Mouse (Mus musculus) hindbrain, embryonic 15.5 days (tissue): Measurements from ENCODE around the gene Astn2. TPM values are rescaled to one million over a fixed set of nuclear protein-coding genes. Genes with fewer than 3 reads are reported as not detected.

Experiments
- ATAC-seq: fragments of 200-750 bp; cut with Nextera tagmentation; 2 replicates; pipeline ENCODE4 v1.8.0; 2017; ENCODE audit warnings: low read depth, moderate number of reproducible peaks, moderate TSS enrichment; ENCODE audit not compliant: low FRiP score
- H3K27ac ChIP-seq: fragments of 300-500 bp; sonication (generic); replicated peaks from 2 replicates; pipeline ENCODE4 v1.5.1; 2015; ENCODE audit warnings: mild to moderate bottlenecking, inconsistent platforms
- H3K27me3 ChIP-seq: fragments of 300-500 bp; sonication (generic); 2 replicates; pipeline ENCODE4 v1.6.1; 2015; ENCODE audit warnings: control low read depth, inconsistent platforms
- H3K36me3 ChIP-seq: fragments of 300-500 bp; sonication (generic); 2 replicates; pipeline ENCODE4 v1.6.1; 2015; ENCODE audit warnings: control low read depth, inconsistent platforms
- H3K4me1 ChIP-seq: fragments of 300-500 bp; sonication (generic); replicated peaks from 2 replicates; pipeline ENCODE4 v1.6.1; 2015; ENCODE audit warnings: control low read depth, inconsistent platforms
- H3K4me2 ChIP-seq: fragments of 300-500 bp; sonication (generic); 2 replicates; pipeline ENCODE4 v1.6.1; 2015; ENCODE audit warnings: moderate library complexity, mild to moderate bottlenecking, inconsistent platforms
- H3K4me3 ChIP-seq: fragments of 300-500 bp; sonication (generic); 2 replicates; pipeline ENCODE4 v1.5.1; 2015; ENCODE audit warnings: mild to moderate bottlenecking, inconsistent platforms
- H3K9ac ChIP-seq: fragments of 300-500 bp; sonication (generic); 2 replicates; pipeline ENCODE4 v1.6.1; 2015; ENCODE audit warnings: inconsistent platforms
- H3K9me3 ChIP-seq: fragments of 300-500 bp; sonication (generic); 2 replicates; pipeline ENCODE4 v1.6.1; 2016; ENCODE audit warnings: control low read depth, inconsistent platforms
- WGBS: fragments of 180-500 bp; shearing (Covaris S2); methylation state at CpG from one replicate; pipeline ENCODE4 v1.1.7; 2015; 5-methylcytosine and 5-hydroxymethylcytosine counted together
- polyA plus RNA-seq: library from polyadenylated mRNA; unstranded; fragments of >200 nt; fragmentation: Nextera tagmentation; extraction: Ambion mirVana; gene quantifications from 2 replicates; pipeline ENCODE4 v1.2.1, GENCODE M21; 2015

Gene Astn2
- polyA plus RNA-seq, 1 experiment from 2014 or later = 3.5 TPM

DNA sequence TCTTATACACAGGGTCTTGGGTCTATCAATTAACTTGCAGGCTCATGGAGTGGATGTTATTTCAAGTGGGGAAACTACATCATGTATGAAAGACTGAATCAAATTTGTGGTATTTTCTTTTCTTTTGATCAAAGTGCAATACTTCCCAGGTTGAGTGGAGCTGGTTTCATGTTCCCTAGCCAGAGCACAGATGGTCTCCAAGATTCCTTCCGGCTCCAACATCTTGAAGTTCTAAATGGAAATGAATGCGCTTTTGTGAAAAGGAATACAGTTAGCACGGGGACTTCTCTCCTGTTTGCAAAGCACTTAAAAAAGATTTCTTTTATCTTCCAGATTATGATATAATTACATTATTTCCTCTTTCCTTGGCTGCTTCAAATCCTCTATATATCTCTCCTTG lies 278.2 kb downstream of the Astn2 start:
- WGBS = 89% methylated on average over 3 of the region's 3 CpGs
- Histone ChIP-seq H3K36me3 (no peaks in the 10 kb centered on the region), H3K4me3 (no peak overlapping the region), H3K4me2 (no peak overlapping the region), H3K27ac (no peak overlapping the region), H3K9ac (no peak overlapping the region), H3K4me1 (no peaks in the 10 kb centered on the region), H3K9me3 (no peaks in the 10 kb centered on the region), H3K27me3 (no peaks in the 10 kb centered on the region)
- no peak for ATAC-seq

DNA sequence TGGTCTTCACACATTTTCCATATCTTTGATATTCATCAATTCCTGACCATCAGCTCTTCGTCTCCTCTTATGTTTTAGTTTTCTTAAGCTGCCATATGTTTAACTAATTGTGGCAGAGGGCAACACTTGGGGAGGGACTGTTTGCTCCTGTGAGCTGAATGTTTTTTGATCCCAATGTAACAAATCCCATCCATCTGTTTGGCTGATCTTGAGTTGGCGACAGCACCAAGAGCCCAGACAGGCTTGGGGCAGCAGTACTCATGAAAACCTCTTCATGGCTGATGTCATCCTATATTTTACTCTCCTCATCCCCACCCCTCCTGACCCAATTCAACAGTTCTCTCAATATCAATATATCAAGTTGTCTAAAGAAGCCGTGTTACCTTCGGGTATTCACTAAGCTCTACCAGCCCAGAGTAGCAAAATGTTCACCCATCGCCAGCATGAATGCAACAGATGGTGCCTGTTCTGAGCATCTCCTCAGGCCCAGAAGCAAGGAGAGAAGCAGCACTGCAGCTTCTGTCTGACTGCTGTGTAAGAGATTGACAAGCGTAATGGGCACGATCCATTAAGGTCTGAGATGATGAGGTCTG lies 281.5 kb downstream of the Astn2 start:
- H3K9ac ChIP-seq = no peak overlapping the region
- no peak overlapping the region for H3K4me3 ChIP-seq
- ATAC-seq = no peak
- no peaks in the 10 kb centered on the region for H3K4me1 ChIP-seq
- 92% methylated on average over 7 of the region's 7 CpGs for WGBS
- H3K9me3 ChIP-seq = no peaks in the 10 kb centered on the region
- no peak overlapping the region for H3K4me2 ChIP-seq
- H3K27me3 ChIP-seq = no peaks in the 10 kb centered on the region
- no peak overlapping the region for H3K27ac ChIP-seq
- H3K36me3 ChIP-seq = no peaks in the 10 kb centered on the region

DNA sequence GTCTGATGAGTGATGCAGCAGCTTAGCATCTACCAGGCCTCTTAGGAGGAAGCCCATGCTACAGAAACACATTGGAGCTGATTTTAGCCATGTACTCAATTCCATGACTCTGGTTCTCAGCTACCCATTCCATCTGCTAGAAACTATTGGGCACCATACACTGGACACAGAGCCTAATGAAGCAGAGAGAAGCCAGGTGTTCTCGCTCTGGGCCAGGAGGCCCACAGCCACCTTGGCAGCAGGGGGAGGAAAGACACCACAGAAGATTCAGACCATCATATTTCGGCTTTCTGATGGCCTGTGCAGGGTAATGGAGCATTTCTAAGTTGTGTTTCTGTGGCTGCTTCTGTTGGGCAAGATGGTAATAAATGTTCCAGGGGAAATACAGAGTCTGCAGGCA lies 290.2 kb downstream of the Astn2 start:
- no peaks in the 10 kb centered on the region for H3K9me3 ChIP-seq
- no peaks in the 10 kb centered on the region for H3K36me3 ChIP-seq
- H3K4me2 ChIP-seq = no peak overlapping the region
- no peak overlapping the region for H3K27ac ChIP-seq
- H3K27me3 ChIP-seq = no peaks in the 10 kb centered on the region
- 81% methylated on average over 2 of the region's 2 CpGs for WGBS
- H3K9ac ChIP-seq = no peak overlapping the region
- H3K4me3 ChIP-seq = no peak overlapping the region
- ATAC-seq = no peak
- H3K4me1 ChIP-seq = no peaks in the 10 kb centered on the region

DNA sequence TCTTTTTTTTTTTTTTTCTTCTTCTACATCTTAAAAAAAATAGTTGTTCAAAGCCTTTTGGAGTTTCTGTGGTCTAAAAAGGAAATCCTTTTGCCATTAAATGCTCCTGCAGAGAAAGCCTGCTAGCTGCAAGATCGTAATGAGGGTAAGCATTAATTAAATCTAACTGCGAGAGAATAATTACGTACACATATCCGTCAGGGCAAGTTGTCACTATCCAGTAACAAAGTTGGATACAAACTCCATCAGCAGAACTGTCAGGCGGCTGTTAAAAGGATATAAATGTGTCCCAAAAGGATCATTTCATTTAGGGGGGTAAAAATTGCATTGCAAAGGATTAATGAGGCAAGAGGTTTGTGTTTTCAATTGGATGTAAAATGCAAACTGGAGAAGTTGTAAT lies 302.4 kb downstream of the Astn2 start:
- Histone ChIP-seq H3K27ac (no peak overlapping the region), H3K9me3 (no peaks in the 10 kb centered on the region), H3K4me3 (no peak overlapping the region), H3K9ac (no peak overlapping the region), H3K4me2 (no peak overlapping the region), H3K27me3 (no peaks in the 10 kb centered on the region), H3K36me3 (no peaks in the 10 kb centered on the region), H3K4me1 (peaks cover 4% of the 10 kb centered on the region; the same call in 1 of the 2 replicates)
- no peak for ATAC-seq
- 37% methylated on average over 5 of the region's 5 CpGs for WGBS

DNA sequence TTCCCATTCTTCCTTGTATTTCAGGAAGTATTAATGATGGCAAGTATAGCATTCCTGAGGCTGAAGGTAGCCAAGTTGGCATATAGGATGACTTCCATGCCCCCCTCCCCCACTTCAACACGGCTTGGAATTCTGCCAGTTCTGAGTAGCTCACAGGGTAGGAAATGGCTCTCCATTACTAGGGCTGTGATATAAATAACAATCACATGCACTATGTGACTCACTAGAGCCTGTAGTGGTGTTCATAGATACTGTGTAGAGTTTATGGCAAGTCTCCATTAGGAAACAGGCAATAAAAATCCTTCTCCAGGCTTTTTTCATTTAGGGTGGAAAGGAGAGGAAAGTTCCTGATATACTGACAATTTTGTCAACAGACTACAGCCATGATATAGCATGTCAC lies 306.8 kb downstream of the Astn2 start:
- ATAC-seq = no peak
- no peak overlapping the region for H3K9ac ChIP-seq
- no peaks in the 10 kb centered on the region for H3K36me3 ChIP-seq
- no peak overlapping the region for H3K27ac ChIP-seq
- peaks cover 4% of the 10 kb centered on the region; the same call in 1 of the 2 replicates for H3K4me1 ChIP-seq
- H3K4me3 ChIP-seq = no peak overlapping the region
- 90% methylated on average over 1 of the region's 1 CpGs for WGBS
- H3K4me2 ChIP-seq = no peak overlapping the region
- no peaks in the 10 kb centered on the region for H3K27me3 ChIP-seq
- no peaks in the 10 kb centered on the region for H3K9me3 ChIP-seq

DNA sequence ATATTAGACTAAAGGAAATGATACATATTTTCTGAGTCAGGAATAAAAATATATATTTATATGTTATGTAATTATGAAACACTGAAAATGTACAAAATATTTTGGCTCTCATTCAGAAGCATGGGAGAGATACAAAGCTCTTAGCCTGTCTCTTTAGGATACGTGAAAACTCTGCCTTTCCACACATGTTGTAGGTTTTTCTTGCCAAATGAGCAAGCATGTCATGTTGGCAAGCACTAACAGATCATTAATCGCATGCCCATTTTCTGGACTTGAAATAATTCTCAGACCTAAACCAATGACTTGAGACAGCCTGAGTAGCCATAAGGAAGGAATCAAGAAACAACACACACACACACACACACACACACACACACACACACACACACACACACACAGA lies 308.3 kb downstream of the Astn2 start:
- Histone ChIP-seq H3K36me3 (no peaks in the 10 kb centered on the region), H3K27ac (no peak overlapping the region)
- WGBS = 73% methylated on average over 2 of the region's 2 CpGs

DNA sequence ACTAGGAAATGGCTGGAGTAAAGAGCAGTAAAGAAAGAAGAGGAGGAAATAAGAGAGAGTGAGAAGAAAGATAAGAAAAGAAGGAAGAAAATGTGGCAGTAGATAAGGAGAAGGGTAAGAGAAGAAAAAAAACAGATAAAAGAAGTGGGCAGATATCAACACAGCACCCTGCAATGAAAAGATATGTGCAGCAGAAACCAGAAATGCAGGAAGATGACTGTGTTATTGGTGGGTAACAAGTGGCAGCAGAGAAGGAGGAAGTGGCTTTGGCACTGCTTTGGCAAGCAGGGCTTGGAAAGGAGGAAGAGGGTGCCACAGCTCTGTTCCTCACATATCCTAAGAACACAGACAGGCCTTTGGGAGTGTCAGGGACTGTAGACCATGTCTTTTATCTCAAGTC lies 347.2 kb downstream of the Astn2 start:
- H3K27me3 ChIP-seq = no peaks in the 10 kb centered on the region
- no peaks in the 10 kb centered on the region for H3K9me3 ChIP-seq
- no peak overlapping the region for H3K4me3 ChIP-seq
- no peak overlapping the region for H3K9ac ChIP-seq
- H3K36me3 ChIP-seq = no peaks in the 10 kb centered on the region
- no peak overlapping the region for H3K4me2 ChIP-seq
- ATAC-seq = no peak
- H3K27ac ChIP-seq = no peak overlapping the region
- H3K4me1 ChIP-seq = no peaks in the 10 kb centered on the region

More for the DNA sequence above, 308.3 kb downstream of the Astn2 start:
- Histone ChIP-seq H3K9me3 (no peaks in the 10 kb centered on the region), H3K27me3 (no peaks in the 10 kb centered on the region), H3K4me2 (no peak overlapping the region), H3K9ac (no peak overlapping the region), H3K4me3 (no peak overlapping the region), H3K4me1 (no peaks in the 10 kb centered on the region)
- no peak for ATAC-seq

DNA sequence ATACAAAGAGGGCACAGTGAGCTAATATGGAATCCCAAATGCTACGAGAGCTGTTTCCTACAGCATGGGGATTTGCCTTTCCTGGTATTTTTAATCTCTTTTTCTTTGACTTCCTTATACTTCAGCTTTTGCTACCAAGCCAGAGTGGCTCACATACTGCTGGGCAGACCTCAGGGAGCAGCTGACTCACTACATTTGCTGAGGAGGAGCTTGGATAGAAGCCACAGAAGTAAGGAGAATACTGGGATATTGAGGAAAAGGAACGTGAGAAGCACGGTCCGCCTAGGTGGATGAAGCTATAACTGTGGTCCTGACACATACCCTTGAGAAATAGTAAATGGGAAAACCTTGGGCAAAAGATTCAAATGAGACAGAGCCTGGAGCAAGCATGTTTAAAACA lies 348.7 kb downstream of the Astn2 start:
- Histone ChIP-seq H3K27ac (no peak overlapping the region), H3K4me1 (no peaks in the 10 kb centered on the region), H3K4me3 (no peak overlapping the region), H3K36me3 (no peaks in the 10 kb centered on the region), H3K4me2 (no peak overlapping the region), H3K9me3 (no peaks in the 10 kb centered on the region), H3K9ac (no peak overlapping the region), H3K27me3 (no peaks in the 10 kb centered on the region)
- WGBS = 85% methylated on average over 4 of the region's 4 CpGs
- no peak for ATAC-seq

DNA sequence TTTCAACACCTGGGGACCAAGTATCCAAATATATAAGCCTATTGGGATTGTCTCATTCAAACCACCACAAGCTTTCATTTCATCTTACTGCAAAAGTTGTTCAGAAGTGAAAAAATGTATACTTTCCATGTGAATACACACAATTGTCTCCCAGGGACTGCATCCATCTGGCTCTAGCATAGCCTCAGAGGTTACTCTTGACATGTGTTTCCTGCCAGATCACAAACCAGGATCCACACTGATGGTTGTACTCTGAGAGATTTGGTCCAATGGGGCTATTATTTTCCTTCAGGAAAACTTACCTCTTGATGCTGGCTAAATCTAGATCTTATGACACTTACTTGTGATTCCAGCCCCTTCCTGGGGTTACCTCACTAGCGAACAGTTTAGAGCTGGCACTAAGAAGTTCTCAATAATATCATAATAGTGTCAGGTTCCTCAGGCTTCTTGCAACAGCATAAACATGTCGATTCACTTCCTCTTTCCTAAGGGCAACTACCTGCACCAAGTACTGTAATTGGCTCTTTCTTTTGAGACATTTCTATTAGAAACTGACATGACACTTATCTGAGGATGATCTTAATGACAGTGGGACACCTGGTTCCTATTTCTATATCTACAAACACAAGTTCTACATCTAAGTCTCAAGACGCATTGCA lies 361.3 kb downstream of the Astn2 start:
- no peaks in the 10 kb centered on the region for H3K36me3 ChIP-seq
- no peak for ATAC-seq
- H3K27ac ChIP-seq = no peak overlapping the region
- WGBS = 92% methylated on average over 3 of the region's 3 CpGs
- no peaks in the 10 kb centered on the region for H3K4me1 ChIP-seq
- no peaks in the 10 kb centered on the region for H3K9me3 ChIP-seq
- no peak overlapping the region for H3K4me2 ChIP-seq
- no peak overlapping the region for H3K4me3 ChIP-seq
- H3K9ac ChIP-seq = no peak overlapping the region
- H3K27me3 ChIP-seq = no peaks in the 10 kb centered on the region

DNA sequence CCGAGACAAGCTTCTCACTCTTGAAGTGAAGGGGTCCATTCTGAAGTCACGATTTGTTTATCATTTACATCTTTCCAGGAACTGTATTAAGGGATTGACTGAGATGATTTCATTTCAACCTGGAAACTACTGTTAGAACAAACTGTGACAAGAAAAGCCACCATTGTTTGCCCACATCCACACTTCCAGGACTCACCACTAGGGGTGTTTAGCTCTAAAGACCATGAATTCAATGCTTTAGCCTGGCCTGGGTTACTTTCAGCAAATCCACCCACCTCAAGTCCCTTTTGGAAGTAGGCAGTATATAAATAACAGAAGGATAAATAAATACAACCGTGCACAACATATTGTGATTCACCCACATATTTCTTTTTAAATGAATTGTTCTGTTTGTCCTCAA lies 370.6 kb downstream of the Astn2 start:
- Histone ChIP-seq H3K9ac (no peak overlapping the region), H3K4me1 (no peaks in the 10 kb centered on the region), H3K9me3 (no peaks in the 10 kb centered on the region), H3K4me3 (no peak overlapping the region), H3K27me3 (no peaks in the 10 kb centered on the region), H3K36me3 (no peaks in the 10 kb centered on the region), H3K4me2 (no peak overlapping the region), H3K27ac (no peak overlapping the region)
- ATAC-seq = no peak
- WGBS = 74% methylated on average over 3 of the region's 3 CpGs

DNA sequence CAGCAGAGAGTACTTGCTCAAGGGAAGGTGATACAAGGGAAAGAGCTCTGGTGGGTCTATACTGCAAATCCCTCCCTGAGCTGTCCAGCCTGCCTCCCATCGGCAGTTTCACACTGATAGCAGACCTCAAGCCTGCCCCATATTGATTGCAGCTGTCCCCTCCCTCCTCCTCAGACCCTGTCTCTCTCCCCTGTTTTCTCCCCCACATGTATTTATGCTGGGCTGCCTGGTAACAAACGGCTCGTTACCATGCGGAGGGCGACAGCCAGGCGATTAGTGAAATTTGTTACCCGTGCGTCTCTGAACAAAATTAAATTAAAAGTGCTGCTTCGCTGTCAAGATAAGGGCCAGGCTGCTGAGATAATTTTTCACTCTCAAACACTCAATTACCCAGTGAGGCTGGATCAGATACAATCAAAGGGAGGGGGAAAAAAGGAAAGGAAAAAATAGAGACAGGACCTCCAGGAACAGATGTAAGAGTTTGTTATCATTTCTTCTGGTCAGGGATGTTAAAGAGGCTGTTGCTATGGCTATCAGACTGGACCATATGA lies 373.0 kb downstream of the Astn2 start:
- ATAC-seq = 0 out of 2 replicates have a peak, but pooled peaks have one; percentile 34
- Histone ChIP-seq H3K27me3 (no peaks in the 10 kb centered on the region), H3K27ac (no peak overlapping the region)

DNA sequence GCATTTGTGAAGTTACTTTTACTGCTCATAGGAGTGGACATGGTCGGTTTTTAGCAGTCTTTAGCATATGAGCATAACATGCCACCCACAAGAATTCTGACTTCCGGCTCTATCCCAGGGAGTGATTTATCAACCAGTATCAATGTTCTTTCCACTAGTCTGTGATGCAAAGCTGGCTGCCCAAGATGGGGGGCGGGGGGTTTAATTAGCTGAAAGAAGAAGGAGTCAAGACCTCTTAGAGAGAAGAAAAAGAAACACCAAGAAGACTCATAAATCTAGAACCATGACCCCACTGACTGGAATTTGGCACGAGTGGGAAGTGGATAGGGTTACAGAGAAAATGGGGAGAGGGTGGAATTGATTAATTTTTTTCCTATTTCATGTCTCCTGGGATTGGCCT lies 374.5 kb downstream of the Astn2 start:
- H3K4me3 ChIP-seq = no peak overlapping the region
- H3K9me3 ChIP-seq = no peaks in the 10 kb centered on the region
- no peaks in the 10 kb centered on the region for H3K27me3 ChIP-seq
- 81% methylated on average over 4 of the region's 4 CpGs for WGBS
- peaks cover 8% of the 10 kb centered on the region for H3K4me1 ChIP-seq
- H3K9ac ChIP-seq = no peak overlapping the region
- no peak overlapping the region for H3K4me2 ChIP-seq
- H3K27ac ChIP-seq = no peak overlapping the region
- no peaks in the 10 kb centered on the region for H3K36me3 ChIP-seq
- no peak for ATAC-seq

More for the DNA sequence above, 373.0 kb downstream of the Astn2 start:
- Histone ChIP-seq H3K4me1 (no peaks in the 10 kb centered on the region), H3K4me3 (no peak overlapping the region), H3K9me3 (no peaks in the 10 kb centered on the region), H3K9ac (no peak overlapping the region), H3K36me3 (no peaks in the 10 kb centered on the region), H3K4me2 (no peak overlapping the region; the same call in 1 of the 2 replicates)
- 40% methylated on average over 9 of the region's 9 CpGs for WGBS
